Mouse (Mus musculus): ENCODE data around the gene Chrm1.

Gene Chrm1

GRCm38 (mm10) chr19:8663360-8663839, at the start of gene Chrm1:
TSS of gene Chrm1 (plus strand) at chr19:8663789.
- in situ Hi-C loops (cut with MboI, MseI) = loop anchor here (25.0 kb wide), 1 partner anchor 651 kb away; no protein-coding TSS in a partner anchor

GRCm38 (mm10) chr19:8614343-8614742, 49.2 kb upstream of the Chrm1 start:
- in situ Hi-C loops (cut with MboI, MseI) = loop anchor here (5.0 kb wide), 1 partner anchor 107 kb away; no protein-coding TSS in a partner anchor

GRCm38 (mm10) chr19:8616314-8616713, 47.3 kb upstream of the Chrm1 start:
- in situ Hi-C loops (cut with MboI, MseI) = no loop called here

- in situ Hi-C loops (cut with MboI, MseI) = no loop called here
These were observed 45.7 kb upstream of the Chrm1 start, which contains the start of gene Slc22a6 for GRCm38 (mm10) chr19:8617904-8618303. TSS of gene Slc22a6 (plus strand) at chr19:8618039.

- in situ Hi-C loops (cut with MboI, MseI) = no loop called here
These were observed 42.5 kb upstream of the Chrm1 start for GRCm38 (mm10) chr19:8621098-8621497.

- in situ Hi-C loops (cut with MboI, MseI) = no loop called here
These were observed 33.3 kb upstream of the Chrm1 start for GRCm38 (mm10) chr19:8630249-8630648.

GRCm38 (mm10) chr19:8630826-8631225, 32.8 kb upstream of the Chrm1 start:
- in situ Hi-C loops (cut with MboI, MseI) = no loop called here

GRCm38 (mm10) chr19:8632029-8632428, 31.6 kb upstream of the Chrm1 start:
- in situ Hi-C loops (cut with MboI, MseI) = no loop called here

GRCm38 (mm10) chr19:8642086-8642485, 21.5 kb upstream of the Chrm1 start:
- in situ Hi-C loops (cut with MboI, MseI) = no loop called here

- in situ Hi-C loops (cut with MboI, MseI) = no loop called here
These were observed 17.2 kb upstream of the Chrm1 start for GRCm38 (mm10) chr19:8646393-8646792.

- in situ Hi-C loops (cut with MboI, MseI) = loop anchor here (25.0 kb wide), 1 partner anchor 644 kb away; no protein-coding TSS in a partner anchor
These were observed 7.8 kb upstream of the Chrm1 start for GRCm38 (mm10) chr19:8655833-8656232.

- in situ Hi-C loops (cut with MboI, MseI) = loop anchor here (25.0 kb wide), 1 partner anchor 644 kb away; no protein-coding TSS in a partner anchor
These were observed 7.2 kb upstream of the Chrm1 start for GRCm38 (mm10) chr19:8656341-8656740.

- in situ Hi-C loops (cut with MboI, MseI) = loop anchor here (25.0 kb wide), 1 partner anchor 650 kb away; no protein-coding TSS in a partner anchor
These were observed 1.7 kb upstream of the Chrm1 start for GRCm38 (mm10) chr19:8661821-8662307.

GRCm38 (mm10) chr19:8662337-8662736, 1.3 kb upstream of the Chrm1 start:
- in situ Hi-C loops (cut with MboI, MseI) = loop anchor here (25.0 kb wide), 1 partner anchor 650 kb away; no protein-coding TSS in a partner anchor

- in situ Hi-C loops (cut with MboI, MseI) = loop anchor here (25.0 kb wide), 1 partner anchor 652 kb away; no protein-coding TSS in a partner anchor
These were observed 377 bp downstream of the Chrm1 start for GRCm38 (mm10) chr19:8663911-8664421.

- in situ Hi-C loops (cut with MboI, MseI) = loop anchor here (25.0 kb wide), 1 partner anchor 653 kb away; no protein-coding TSS in a partner anchor
These were observed 1.3 kb downstream of the Chrm1 start for GRCm38 (mm10) chr19:8664859-8665258.

- in situ Hi-C loops (cut with MboI, MseI) = loop anchor here (25.0 kb wide), 1 partner anchor 653 kb away; no protein-coding TSS in a partner anchor
These were observed 2.2 kb downstream of the Chrm1 start for GRCm38 (mm10) chr19:8665746-8666145.

- in situ Hi-C loops (cut with MboI, MseI) = loop anchor here (25.0 kb wide), 1 partner anchor 661 kb away; no protein-coding TSS in a partner anchor
These were observed 9.3 kb downstream of the Chrm1 start for GRCm38 (mm10) chr19:8672859-8673258.

GRCm38 (mm10) chr19:8673336-8674063, 9.9 kb downstream of the Chrm1 start:
- in situ Hi-C loops (cut with MboI, MseI) = loop anchor here (25.0 kb wide), 1 partner anchor 661 kb away; no protein-coding TSS in a partner anchor

GRCm38 (mm10) chr19:8679031-8679779, 15.6 kb downstream of the Chrm1 start:
- in situ Hi-C loops (cut with MboI, MseI) = loop anchor here (5.0 kb wide), 1 partner anchor 102 kb away; no protein-coding TSS in a partner anchor

GRCm38 (mm10) chr19:8681633-8682362, 18.2 kb downstream of the Chrm1 start:
- in situ Hi-C loops (cut with MboI, MseI) = no loop called here

Measured in regulatory T cell (primary cell).